Mouse (Mus musculus): Measurements from ENCODE around the gene Ms4a12. TPM values are rescaled to one million over a fixed set of nuclear protein-coding genes. Genes with fewer than 3 reads are reported as not detected.

Gene Ms4a12
- not detected for polyA plus RNA-seq (2017; shearing (Covaris generic))

DNA sequence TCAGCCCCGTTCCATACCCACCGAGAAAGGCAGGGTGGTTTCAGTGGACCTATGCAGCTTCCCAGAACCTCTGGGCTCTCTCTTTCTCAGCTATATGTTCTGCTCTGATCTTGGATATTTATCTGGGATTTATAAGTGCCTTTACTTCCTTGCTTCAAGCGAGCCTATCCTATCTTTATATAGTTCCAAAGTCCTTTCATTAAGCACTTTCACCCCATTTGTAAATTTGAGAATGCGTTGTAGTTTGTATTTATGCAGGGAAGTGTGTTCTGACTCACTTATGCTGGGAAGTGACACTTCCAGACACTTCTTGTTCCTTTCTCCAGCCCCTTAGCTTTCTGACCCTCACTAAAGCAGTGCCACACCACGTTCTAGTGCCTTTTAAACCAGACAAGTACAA, at the start of gene Ms4a12:
Gene Ms4a12 (minus strand): TSS at position 101 of the 400 bp plus-strand sequence.

GRCm38 (mm10) chr19:11266052-11266845, 34.0 kb upstream of the Ms4a12 start, which contains the start of gene Ms4a1:
Gene Ms4a1 (minus strand): TSS chr19:11266241.

DNA sequence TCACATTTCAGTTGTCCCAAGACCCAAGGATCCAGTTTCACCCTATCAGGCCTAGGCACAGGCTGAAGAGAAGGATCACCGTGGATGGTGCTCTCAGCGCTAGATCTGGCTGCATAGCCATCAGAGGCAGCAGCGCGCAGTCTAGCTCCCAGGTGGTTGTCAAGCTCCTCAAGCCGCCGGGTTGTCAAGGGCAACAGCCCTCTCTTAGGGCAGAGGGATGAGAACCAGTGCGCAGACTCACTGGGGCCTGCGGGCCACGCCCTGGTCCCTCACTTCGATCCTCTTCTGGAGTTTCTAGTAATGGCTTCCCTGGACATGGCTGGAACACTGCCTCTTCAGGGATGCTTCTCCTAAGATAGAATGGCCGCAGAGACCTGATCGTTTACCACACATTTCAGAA, 35.7 kb downstream of the Ms4a12 start, which contains the start of gene Ms4a13:
Gene Ms4a13 (minus strand): TSS at position 192 of the 400 bp plus-strand sequence.

GRCm38 (mm10) chr19:11165172-11165571, 67.1 kb downstream of the Ms4a12 start, which contains the start of gene 1700025F22Rik:
Gene 1700025F22Rik (minus strand): TSS chr19:11165320.

Other genes starting within 250 kb of the Ms4a12 start
- not detected for gene Ms4a15, start 239.2 kb downstream of the Ms4a12 start, polyA plus RNA-seq (2017; shearing (Covaris generic))
- gene Ms4a18, start 214.4 kb downstream of the Ms4a12 start, polyA plus RNA-seq (2017; shearing (Covaris generic)) = not detected
- not detected for gene Ms4a8a, start 151.3 kb downstream of the Ms4a12 start, polyA plus RNA-seq (2017; shearing (Covaris generic))
- not detected for gene 1700017D01Rik, start 101.6 kb downstream of the Ms4a12 start, polyA plus RNA-seq (2017; shearing (Covaris generic))
- gene 1700025F22Rik, start 67.1 kb downstream of the Ms4a12 start, polyA plus RNA-seq (2017; shearing (Covaris generic)) = not detected
- gene Ms4a13, start 35.7 kb downstream of the Ms4a12 start, polyA plus RNA-seq (2017; shearing (Covaris generic)) = not detected
- gene Ms4a1, start 33.8 kb upstream of the Ms4a12 start, polyA plus RNA-seq (2017; shearing (Covaris generic)) = 1.9 TPM
- gene Ms4a5, start 51.4 kb upstream of the Ms4a12 start, polyA plus RNA-seq (2017; shearing (Covaris generic)) = not detected
- gene Ms4a14, start 82.0 kb upstream of the Ms4a12 start, polyA plus RNA-seq (2017; shearing (Covaris generic)) = not detected
- gene Ms4a7, start 103.7 kb upstream of the Ms4a12 start, polyA plus RNA-seq (2017; shearing (Covaris generic)) = 0.83 TPM
- gene Ms4a4a, start 143.1 kb upstream of the Ms4a12 start, polyA plus RNA-seq (2017; shearing (Covaris generic)) = 1.5 TPM
- 118 TPM for gene Ms4a4c, start 172.3 kb upstream of the Ms4a12 start, polyA plus RNA-seq (2017; shearing (Covaris generic))
- gene Ms4a4b, start 211.1 kb upstream of the Ms4a12 start, polyA plus RNA-seq (2017; shearing (Covaris generic)) = 3,895 TPM
- 19.0 TPM for gene Ms4a6c, start 236.9 kb upstream of the Ms4a12 start, polyA plus RNA-seq (2017; shearing (Covaris generic))